Mouse (Mus musculus): ENCODE data around the gene Map6. TPM values are rescaled to one million over a fixed set of nuclear protein-coding genes. Genes with fewer than 3 reads are reported as not detected.

The Map6 gene
- polyA plus RNA-seq, 1 experiment, result 0.39 TPM

GRCm38 (mm10) chr7:99271630-99272029, 4.4 kb downstream of the Map6 start:
- Histone ChIP-seq H3K27ac (ENCODE audit: insufficient read depth, low read length) (no peak overlapping the region), H3K4me3 (ENCODE audit: extremely low read depth, insufficient read depth, insufficient read length) (no peak overlapping the region), H3K27me3 (ENCODE audit: control insufficient read depth, insufficient read depth, low read length) (peaks cover 21% of the 10 kb centered on the region), H3K36me3 (ENCODE audit: control insufficient read depth, insufficient read depth, low read length) (no peaks in the 10 kb centered on the region), H3K4me1 (ENCODE audit: control insufficient read depth, insufficient read depth, insufficient read length) (peaks cover 7% of the 10 kb centered on the region; the same call in 1 of the 2 replicates)
- no peak for DNase-seq (ENCODE audit: low read depth in 1 of 2, low spot score in 2 of 2)
- TF ChIP-seq CTCF (IDR thresholded peaks at IDR 0.05; ENCODE audit: extremely low read depth, insufficient read depth, insufficient read length, insufficient replicate concordance) (no peak), POLR2A (IDR thresholded peaks at IDR 0.05; ENCODE audit: low read depth, low read length) (no peak)
- 48% methylated on average over 9 of the region's 9 CpGs for WGBS

- DNase-seq (ENCODE audit: low read depth in 1 of 2, low spot score in 2 of 2), result no peak
- WGBS, result 81% methylated on average over 6 of the region's 6 CpGs
- TF ChIP-seq CTCF (IDR thresholded peaks at IDR 0.05; ENCODE audit: extremely low read depth, insufficient read depth, insufficient read length, insufficient replicate concordance), result no peak
- no peak for TF ChIP-seq POLR2A (IDR thresholded peaks at IDR 0.05; ENCODE audit: low read depth, low read length)
- 0 out of 2 replicates have a peak, but pooled peaks cover 2% of the 10 kb centered on the region for H3K27me3 ChIP-seq (ENCODE audit: control insufficient read depth, insufficient read depth, low read length)
- H3K4me3 ChIP-seq (ENCODE audit: extremely low read depth, insufficient read depth, insufficient read length), result no peak overlapping the region
- H3K27ac ChIP-seq (ENCODE audit: insufficient read depth, low read length), result no peak overlapping the region
- no peaks in the 10 kb centered on the region for H3K4me1 ChIP-seq (ENCODE audit: control insufficient read depth, insufficient read depth, insufficient read length)
- no peaks in the 10 kb centered on the region for H3K36me3 ChIP-seq (ENCODE audit: control insufficient read depth, insufficient read depth, low read length)
Observed at GRCm38 (mm10) chr7:99275131-99275530, 7.9 kb downstream of the Map6 start.

- Histone ChIP-seq H3K27ac (ENCODE audit: insufficient read depth, low read length) (no peak overlapping the region), H3K4me3 (ENCODE audit: extremely low read depth, insufficient read depth, insufficient read length) (no peak overlapping the region), H3K36me3 (ENCODE audit: control insufficient read depth, insufficient read depth, low read length) (no peaks in the 10 kb centered on the region), H3K4me1 (ENCODE audit: control insufficient read depth, insufficient read depth, insufficient read length) (no peaks in the 10 kb centered on the region), H3K27me3 (ENCODE audit: control insufficient read depth, insufficient read depth, low read length) (0 out of 2 replicates have a peak, but pooled peaks cover 2% of the 10 kb centered on the region)
- 97% methylated on average over 1 of the region's 1 CpGs for WGBS
- DNase-seq (ENCODE audit: low read depth in 1 of 2, low spot score in 2 of 2), result no peak
- TF ChIP-seq CTCF (IDR thresholded peaks at IDR 0.05; ENCODE audit: extremely low read depth, insufficient read depth, insufficient read length, insufficient replicate concordance) (no peak), POLR2A (IDR thresholded peaks at IDR 0.05; ENCODE audit: low read depth, low read length) (no peak)
Observed at GRCm38 (mm10) chr7:99276679-99277078, 9.4 kb downstream of the Map6 start.

GRCm38 (mm10) chr7:99278309-99278708, 11.1 kb downstream of the Map6 start:
- WGBS, result 58% methylated on average over 8 of the region's 8 CpGs

GRCm38 (mm10) chr7:99279586-99279985, 12.3 kb downstream of the Map6 start:
- no peak for DNase-seq (ENCODE audit: low read depth in 1 of 2, low spot score in 2 of 2)
- WGBS, result 83% methylated on average over 8 of the region's 8 CpGs
- no peak for TF ChIP-seq POLR2A (IDR thresholded peaks at IDR 0.05; ENCODE audit: low read depth, low read length)
- H3K27me3 ChIP-seq (ENCODE audit: control insufficient read depth, insufficient read depth, low read length), result 0 out of 2 replicates have a peak, but pooled peaks cover 2% of the 10 kb centered on the region
- no peaks in the 10 kb centered on the region for H3K4me1 ChIP-seq (ENCODE audit: control insufficient read depth, insufficient read depth, insufficient read length)
- no peak overlapping the region for H3K27ac ChIP-seq (ENCODE audit: insufficient read depth, low read length)
- H3K36me3 ChIP-seq (ENCODE audit: control insufficient read depth, insufficient read depth, low read length), result no peaks in the 10 kb centered on the region
- no peak overlapping the region for H3K4me3 ChIP-seq (ENCODE audit: extremely low read depth, insufficient read depth, insufficient read length)

More at GRCm38 (mm10) chr7:99278309-99278708, 11.1 kb downstream of the Map6 start:
- Histone ChIP-seq H3K4me1 (ENCODE audit: control insufficient read depth, insufficient read depth, insufficient read length) (no peaks in the 10 kb centered on the region), H3K27ac (ENCODE audit: insufficient read depth, low read length) (no peak overlapping the region), H3K4me3 (ENCODE audit: extremely low read depth, insufficient read depth, insufficient read length) (no peak overlapping the region), H3K27me3 (ENCODE audit: control insufficient read depth, insufficient read depth, low read length) (0 out of 2 replicates have a peak, but pooled peaks cover 2% of the 10 kb centered on the region), H3K36me3 (ENCODE audit: control insufficient read depth, insufficient read depth, low read length) (no peaks in the 10 kb centered on the region)
- TF ChIP-seq CTCF (IDR thresholded peaks at IDR 0.05; ENCODE audit: extremely low read depth, insufficient read depth, insufficient read length, insufficient replicate concordance) (no peak), POLR2A (IDR thresholded peaks at IDR 0.05; ENCODE audit: low read depth, low read length) (no peak)
- DNase-seq (ENCODE audit: low read depth in 1 of 2, low spot score in 2 of 2), result no peak

- Histone ChIP-seq H3K27me3 (ENCODE audit: control insufficient read depth, insufficient read depth, low read length) (no peaks in the 10 kb centered on the region), H3K27ac (ENCODE audit: insufficient read depth, low read length) (no peak overlapping the region), H3K4me3 (ENCODE audit: extremely low read depth, insufficient read depth, insufficient read length) (no peak overlapping the region), H3K36me3 (ENCODE audit: control insufficient read depth, insufficient read depth, low read length) (no peaks in the 10 kb centered on the region), H3K4me1 (ENCODE audit: control insufficient read depth, insufficient read depth, insufficient read length) (no peaks in the 10 kb centered on the region)
- no peak for DNase-seq (ENCODE audit: low read depth in 1 of 2, low spot score in 2 of 2)
- WGBS, result 74% methylated on average over 3 of the region's 3 CpGs
- TF ChIP-seq POLR2A (IDR thresholded peaks at IDR 0.05; ENCODE audit: low read depth, low read length), result no peak
- TF ChIP-seq CTCF (IDR thresholded peaks at IDR 0.05; ENCODE audit: extremely low read depth, insufficient read depth, insufficient read length, insufficient replicate concordance), result no peak
Observed at GRCm38 (mm10) chr7:99287287-99287686, 20.0 kb downstream of the Map6 start.

GRCm38 (mm10) chr7:99290008-99290407, 22.8 kb downstream of the Map6 start:
- H3K27ac ChIP-seq (ENCODE audit: insufficient read depth, low read length), result no peak overlapping the region
- no peaks in the 10 kb centered on the region for H3K36me3 ChIP-seq (ENCODE audit: control insufficient read depth, insufficient read depth, low read length)
- no peak for TF ChIP-seq POLR2A (IDR thresholded peaks at IDR 0.05; ENCODE audit: low read depth, low read length)
- no peak for TF ChIP-seq CTCF (IDR thresholded peaks at IDR 0.05; ENCODE audit: extremely low read depth, insufficient read depth, insufficient read length, insufficient replicate concordance)
- no peaks in the 10 kb centered on the region for H3K4me1 ChIP-seq (ENCODE audit: control insufficient read depth, insufficient read depth, insufficient read length)
- no peaks in the 10 kb centered on the region for H3K27me3 ChIP-seq (ENCODE audit: control insufficient read depth, insufficient read depth, low read length)
- whole genome bisulfite sequencing, result 25% methylated on average over 8 of the region's 8 CpGs
- DNase-seq (ENCODE audit: low read depth in 1 of 2, low spot score in 2 of 2), result no peak
- H3K4me3 ChIP-seq (ENCODE audit: extremely low read depth, insufficient read depth, insufficient read length), result no peak overlapping the region

Data from spleen, adult 2 months (tissue).